Mouse (Mus musculus): ENCODE measurements around the gene Atg16l2. TPM values are rescaled to one million over a fixed set of nuclear protein-coding genes. Genes with fewer than 3 reads are reported as not detected.

Atg16l2 gene
- polyA plus RNA-seq, 1 experiment from 2014 or later = 20.0 TPM

DNA sequence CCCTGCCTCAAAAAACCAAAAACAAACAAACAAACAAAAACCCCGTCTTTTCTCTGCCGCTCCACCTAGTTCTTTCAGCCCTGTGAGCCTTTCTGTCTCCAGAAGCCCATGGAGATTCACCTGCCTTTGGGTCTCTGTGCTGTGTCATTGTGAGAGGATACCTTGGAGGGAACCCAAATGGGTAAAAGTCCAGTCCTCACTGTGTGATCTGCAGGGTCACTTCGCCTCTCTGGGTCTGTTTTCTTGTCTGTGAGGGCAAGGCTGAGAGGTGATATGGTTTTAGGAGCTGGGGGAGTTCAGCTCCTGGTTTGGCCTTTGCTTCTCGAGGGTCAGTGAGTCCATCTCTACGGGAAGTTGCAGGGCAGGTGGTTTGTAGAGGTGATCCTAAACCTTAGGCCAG lies 24.0 kb upstream of the Atg16l2 start:
- H3K9ac ChIP-seq (ENCODE audit: low read length) = no peak overlapping the region; the same call in 1 of the 2 replicates
- peak overlapping the region; percentile 29; the same call in 1 of the 2 replicates for H3K4me2 ChIP-seq (ENCODE audit: low read depth, low read length)
- H3K36me3 ChIP-seq (ENCODE audit: control insufficient read depth, insufficient read depth, low read length) = no peaks in the 10 kb centered on the region
- H3K4me1 ChIP-seq (ENCODE audit: control insufficient read depth, insufficient read depth, low read length) = peaks cover 43% of the 10 kb centered on the region
- 75% methylated on average over 5 of the region's 5 CpGs for WGBS
- H3K27ac ChIP-seq (ENCODE audit: low read length) = no peak overlapping the region
- no peaks in the 10 kb centered on the region for H3K9me3 ChIP-seq (replicated peaks; ENCODE audit: control insufficient read depth, low read length)
- no peak overlapping the region for H3K4me3 ChIP-seq (replicated peaks; ENCODE audit: low read length)
- H3K27me3 ChIP-seq (ENCODE audit: control insufficient read depth, insufficient read depth, low read length) = no peaks in the 10 kb centered on the region
- ATAC-seq (ENCODE audit: insufficient read depth, low FRiP score) = no peak

DNA sequence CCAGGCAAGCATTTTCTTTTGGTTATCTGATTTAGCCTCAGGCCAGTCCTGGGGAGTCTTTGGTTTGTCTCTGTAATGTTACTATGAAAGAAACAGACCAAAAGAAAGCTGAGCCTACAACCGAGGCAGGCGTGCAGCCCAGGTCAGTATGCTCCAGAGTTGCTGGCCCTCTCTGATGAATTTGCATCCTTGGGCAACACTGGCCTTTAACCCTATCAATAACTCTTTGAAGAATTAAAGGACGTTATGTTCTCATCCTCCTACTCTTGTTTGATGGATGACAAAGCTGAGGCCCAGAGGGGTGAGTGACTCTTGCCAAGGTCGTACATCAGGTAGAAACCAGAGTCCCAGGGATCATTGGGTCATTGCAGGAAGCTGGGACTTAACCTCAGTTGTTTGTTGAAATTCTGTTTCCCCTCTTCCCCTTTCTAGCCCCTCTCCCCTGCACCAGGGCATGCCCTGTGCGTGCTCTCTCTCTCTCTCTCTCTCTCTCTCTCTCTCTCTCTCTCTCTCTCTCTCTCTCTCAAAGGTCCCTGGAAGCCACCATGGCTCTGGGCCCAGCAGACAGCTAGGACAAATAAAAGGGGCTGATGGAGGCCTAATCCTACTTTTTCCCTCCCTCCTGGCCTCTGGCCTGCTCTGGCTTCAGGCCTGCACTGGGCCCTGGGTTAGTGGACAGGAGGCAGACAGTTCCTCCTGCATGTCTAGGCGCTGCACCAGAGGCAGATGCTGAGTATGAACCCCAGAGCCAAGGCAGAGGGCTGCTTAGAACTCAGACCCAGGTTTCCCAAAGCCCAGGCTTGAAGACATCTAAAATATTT lies 22.3 kb upstream of the Atg16l2 start:
- Histone ChIP-seq H3K27ac (ENCODE audit: low read length) (no peak overlapping the region), H3K9me3 (replicated peaks; ENCODE audit: control insufficient read depth, low read length) (no peaks in the 10 kb centered on the region), H3K4me3 (replicated peaks; ENCODE audit: low read length) (peak overlapping the region; percentile 32; the same call in 1 of the 2 replicates), H3K4me2 (ENCODE audit: low read depth, low read length) (peak overlapping the region; percentile 80; the same call in 1 of the 2 replicates), H3K9ac (ENCODE audit: low read length) (peak overlapping the region; percentile 49; the same call in 1 of the 2 replicates), H3K4me1 (ENCODE audit: control insufficient read depth, insufficient read depth, low read length) (peaks cover 34% of the 10 kb centered on the region), H3K36me3 (ENCODE audit: control insufficient read depth, insufficient read depth, low read length) (no peaks in the 10 kb centered on the region), H3K27me3 (ENCODE audit: control insufficient read depth, insufficient read depth, low read length) (no peaks in the 10 kb centered on the region)
- WGBS = 43% methylated on average over 6 of the region's 6 CpGs
- no peak for ATAC-seq (ENCODE audit: insufficient read depth, low FRiP score)

GRCm38 (mm10) chr7:101323141-101323594 lies 21.1 kb upstream of the Atg16l2 start:
- Histone ChIP-seq H3K9ac (ENCODE audit: low read length) (peak overlapping the region; percentile 90), H3K36me3 (ENCODE audit: control insufficient read depth, insufficient read depth, low read length) (no peaks in the 10 kb centered on the region), H3K4me3 (replicated peaks; ENCODE audit: low read length) (peak overlapping the region; percentile 76), H3K9me3 (replicated peaks; ENCODE audit: control insufficient read depth, low read length) (no peaks in the 10 kb centered on the region), H3K27me3 (ENCODE audit: control insufficient read depth, insufficient read depth, low read length) (no peaks in the 10 kb centered on the region), H3K4me2 (ENCODE audit: low read depth, low read length) (peak overlapping the region; percentile 80), H3K4me1 (ENCODE audit: control insufficient read depth, insufficient read depth, low read length) (peaks cover 22% of the 10 kb centered on the region), H3K27ac (ENCODE audit: low read length) (peak overlapping the region; percentile 92)
- peak; percentile 79 for ATAC-seq (ENCODE audit: insufficient read depth, low FRiP score)
- 53% methylated on average over 4 of the region's 4 CpGs for WGBS

DNA sequence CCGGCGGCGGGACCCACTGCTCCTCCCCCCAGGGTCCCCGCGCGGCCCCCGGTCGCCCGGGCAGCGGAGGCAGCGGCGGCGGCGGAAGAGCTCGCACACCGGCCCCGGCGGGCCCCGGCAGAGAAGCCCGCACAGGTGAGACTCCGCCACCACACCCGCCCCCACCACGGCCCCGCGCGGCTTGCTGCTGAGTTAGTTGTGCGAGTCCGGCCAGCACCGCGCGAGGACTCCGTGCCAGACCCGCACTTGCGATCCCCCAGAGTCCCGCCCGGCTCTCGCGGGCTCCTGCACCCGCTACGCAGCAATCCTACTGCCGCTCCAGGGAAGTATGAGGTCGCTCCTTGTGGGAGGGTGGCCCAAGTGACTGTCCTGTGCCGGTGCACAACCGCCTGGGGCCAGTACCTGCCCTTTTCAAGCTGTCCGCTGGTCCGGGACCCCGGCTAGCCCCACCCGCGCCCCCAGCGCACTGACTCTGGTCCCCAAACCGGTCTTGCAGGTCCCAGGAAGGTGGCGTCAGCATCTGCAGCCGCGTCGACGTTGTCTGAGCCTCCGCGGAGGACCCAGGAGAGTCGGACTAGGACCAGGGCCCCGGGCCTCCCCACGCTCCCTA lies 19.3 kb upstream of the Atg16l2 start:
- Histone ChIP-seq H3K9ac (ENCODE audit: low read length) (peak overlapping the region; percentile 90), H3K9me3 (replicated peaks; ENCODE audit: control insufficient read depth, low read length) (no peaks in the 10 kb centered on the region), H3K4me3 (replicated peaks; ENCODE audit: low read length) (peak overlapping the region; percentile 76), H3K27me3 (ENCODE audit: control insufficient read depth, insufficient read depth, low read length) (no peaks in the 10 kb centered on the region), H3K36me3 (ENCODE audit: control insufficient read depth, insufficient read depth, low read length) (no peaks in the 10 kb centered on the region), H3K4me1 (ENCODE audit: control insufficient read depth, insufficient read depth, low read length) (peaks cover 24% of the 10 kb centered on the region; the same call in 1 of the 2 replicates), H3K27ac (ENCODE audit: low read length) (peak overlapping the region; percentile 92), H3K4me2 (ENCODE audit: low read depth, low read length) (peak overlapping the region; percentile 80)
- ATAC-seq (ENCODE audit: insufficient read depth, low FRiP score) = peak; percentile 38
- WGBS = 2% methylated on average over 44 of the region's 61 CpGs

DNA sequence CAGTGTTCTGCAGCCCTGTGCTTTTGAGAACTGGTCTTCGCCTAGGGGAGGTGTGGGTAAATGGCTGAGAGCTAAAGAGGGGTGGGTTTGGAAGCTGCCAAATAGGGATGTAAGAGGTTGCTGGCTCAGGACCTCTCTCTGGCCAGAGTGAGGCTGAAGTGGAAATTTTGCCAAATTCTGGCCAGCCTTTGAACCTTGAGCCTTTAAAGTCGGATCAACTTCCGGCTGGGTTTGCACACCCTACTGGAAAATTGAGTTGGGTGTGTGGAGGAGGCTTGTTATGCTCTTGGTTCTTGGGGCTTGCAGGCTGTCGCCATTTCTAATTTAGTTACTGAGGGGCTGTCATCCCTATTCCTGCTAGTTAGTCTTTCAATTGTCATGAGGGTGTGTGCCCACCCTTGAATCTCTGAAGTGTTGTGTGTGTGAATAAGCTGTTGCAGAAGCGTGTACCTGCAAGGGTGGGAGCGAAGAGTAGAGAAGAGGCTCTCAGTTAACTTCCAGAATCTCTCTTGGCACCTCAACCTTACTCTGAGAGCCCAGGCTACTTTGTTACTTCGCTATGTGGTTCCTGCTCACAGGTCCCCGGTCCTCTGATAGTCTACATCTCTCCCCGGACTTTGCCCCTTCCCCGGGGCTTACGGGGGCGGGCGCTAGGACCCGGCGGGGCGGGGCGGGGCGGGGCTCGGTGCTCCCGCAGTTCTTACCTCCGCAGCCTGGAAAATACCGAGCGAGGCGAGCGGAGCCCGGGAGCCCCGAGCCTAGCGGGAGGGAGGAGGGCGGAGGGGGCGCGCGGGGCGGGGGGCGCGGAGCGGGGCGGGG lies 18.6 kb upstream of the Atg16l2 start:
- WGBS = 5% methylated on average over 24 of the region's 37 CpGs
- H3K4me2 ChIP-seq (ENCODE audit: low read depth, low read length) = peak overlapping the region; percentile 80
- H3K4me1 ChIP-seq (ENCODE audit: control insufficient read depth, insufficient read depth, low read length) = peaks cover 27% of the 10 kb centered on the region; the same call in 1 of the 2 replicates
- H3K27ac ChIP-seq (ENCODE audit: low read length) = peak overlapping the region; percentile 92
- no peaks in the 10 kb centered on the region for H3K9me3 ChIP-seq (replicated peaks; ENCODE audit: control insufficient read depth, low read length)
- no peaks in the 10 kb centered on the region for H3K36me3 ChIP-seq (ENCODE audit: control insufficient read depth, insufficient read depth, low read length)
- ATAC-seq (ENCODE audit: insufficient read depth, low FRiP score) = peak; percentile 68
- peak overlapping the region; percentile 76 for H3K4me3 ChIP-seq (replicated peaks; ENCODE audit: low read length)
- peak overlapping the region; percentile 90 for H3K9ac ChIP-seq (ENCODE audit: low read length)
- H3K27me3 ChIP-seq (ENCODE audit: control insufficient read depth, insufficient read depth, low read length) = no peaks in the 10 kb centered on the region

GRCm38 (mm10) chr7:101319796-101320195 lies 17.7 kb upstream of the Atg16l2 start:
- no peaks in the 10 kb centered on the region for H3K9me3 ChIP-seq (replicated peaks; ENCODE audit: control insufficient read depth, low read length)
- no peak overlapping the region for H3K4me3 ChIP-seq (replicated peaks; ENCODE audit: low read length)
- no peaks in the 10 kb centered on the region for H3K36me3 ChIP-seq (ENCODE audit: control insufficient read depth, insufficient read depth, low read length)
- WGBS = 66% methylated on average over 1 of the region's 1 CpGs
- 0 out of 2 replicates have a peak overlapping the region, but pooled peaks have one; percentile 1 for H3K9ac ChIP-seq (ENCODE audit: low read length)
- no peaks in the 10 kb centered on the region for H3K27me3 ChIP-seq (ENCODE audit: control insufficient read depth, insufficient read depth, low read length)
- H3K4me2 ChIP-seq (ENCODE audit: low read depth, low read length) = peak overlapping the region; percentile 80; the same call in 1 of the 2 replicates
- H3K27ac ChIP-seq (ENCODE audit: low read length) = peak overlapping the region; percentile 92
- peaks cover 28% of the 10 kb centered on the region; the same call in 1 of the 2 replicates for H3K4me1 ChIP-seq (ENCODE audit: control insufficient read depth, insufficient read depth, low read length)
- ATAC-seq (ENCODE audit: insufficient read depth, low FRiP score) = no peak

DNA sequence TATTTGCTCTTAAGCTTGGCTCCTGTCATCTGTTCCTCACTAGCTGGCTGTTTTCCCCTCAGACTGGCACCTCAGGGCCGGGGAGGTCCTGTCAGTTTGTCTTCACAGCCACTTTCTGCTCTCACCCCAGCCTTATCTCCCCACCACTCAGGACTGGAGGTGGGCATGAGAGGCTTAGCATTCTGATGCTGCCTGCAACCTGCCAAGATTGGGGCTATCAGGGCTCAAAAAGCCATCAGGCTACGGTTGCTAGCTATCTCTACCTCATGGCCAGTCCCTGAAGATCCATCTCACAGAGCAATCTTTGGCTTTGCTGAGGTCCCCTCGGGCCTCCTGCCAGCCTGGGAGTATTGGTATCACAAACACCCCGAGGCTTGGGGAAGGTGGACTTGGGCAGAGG lies 16.8 kb upstream of the Atg16l2 start:
- Histone ChIP-seq H3K4me1 (ENCODE audit: control insufficient read depth, insufficient read depth, low read length) (peaks cover 18% of the 10 kb centered on the region; the same call in 1 of the 2 replicates), H3K27ac (ENCODE audit: low read length) (0 out of 2 replicates have a peak overlapping the region, but pooled peaks have one; percentile 2), H3K9ac (ENCODE audit: low read length) (no peak overlapping the region), H3K9me3 (replicated peaks; ENCODE audit: control insufficient read depth, low read length) (no peaks in the 10 kb centered on the region), H3K36me3 (ENCODE audit: control insufficient read depth, insufficient read depth, low read length) (no peaks in the 10 kb centered on the region), H3K4me3 (replicated peaks; ENCODE audit: low read length) (no peak overlapping the region), H3K4me2 (ENCODE audit: low read depth, low read length) (no peak overlapping the region), H3K27me3 (ENCODE audit: control insufficient read depth, insufficient read depth, low read length) (no peaks in the 10 kb centered on the region)
- WGBS = 58% methylated on average over 4 of the region's 4 CpGs
- no peak for ATAC-seq (ENCODE audit: insufficient read depth, low FRiP score)

- WGBS = 58% methylated on average over 3 of the region's 3 CpGs
- no peak for ATAC-seq (ENCODE audit: insufficient read depth, low FRiP score)
- Histone ChIP-seq H3K36me3 (ENCODE audit: control insufficient read depth, insufficient read depth, low read length) (no peaks in the 10 kb centered on the region), H3K4me3 (replicated peaks; ENCODE audit: low read length) (no peak within 1 kb of the TSS), H3K9ac (ENCODE audit: low read length) (no peak within 1 kb of the TSS), H3K9me3 (replicated peaks; ENCODE audit: control insufficient read depth, low read length) (no peaks in the 10 kb centered on the region), H3K4me1 (ENCODE audit: control insufficient read depth, insufficient read depth, low read length) (peaks cover 16% of the 10 kb centered on the region; the same call in 1 of the 2 replicates), H3K27me3 (ENCODE audit: control insufficient read depth, insufficient read depth, low read length) (no peaks in the 10 kb centered on the region), H3K27ac (ENCODE audit: low read length) (peak within 1 kb of the TSS; percentile 79), H3K4me2 (ENCODE audit: low read depth, low read length) (no peak within 1 kb of the TSS)
Measured at GRCm38 (mm10) chr7:101317014-101317413, 15.0 kb upstream of the Atg16l2 start, which contains the start of gene Stard10. TSS of gene Stard10 (plus strand) at chr7:101317086.

All from stomach, embryonic 16.5 days (tissue).